Mouse (Mus musculus) monocyte, adult 2 months (primary cell): ENCODE results near the gene Nrg4.
A peak's percentile ranks its signal among the peaks of the same experiment; 100 is the strongest.

Experiments
- DNase-seq, 2 experiments: peaks; one replicate each; pipeline ENCODE4 v3.0.0; 2022; ENCODE audit warnings: low spot score in 2 of 2, low read depth in 1 of 2

Nrg4 gene

GRCm38 (mm10) chr9:55326515-55327233 is at the start of gene Nrg4, which contains the start of gene Tmem266:
TSS of gene Nrg4 (minus strand) at chr9:55326844.
TSS of gene Tmem266 (plus strand) at chr9:55326913.
- peak in 1 of 2 experiments; percentile 1 for DNase-seq

- no peak for DNase-seq
These were observed 45.3 kb upstream of the Nrg4 start for GRCm38 (mm10) chr9:55371908-55372307.

- DNase-seq = no peak
These were observed 41.4 kb upstream of the Nrg4 start for GRCm38 (mm10) chr9:55368011-55368410.

- no peak for DNase-seq
These were observed 37.1 kb upstream of the Nrg4 start for GRCm38 (mm10) chr9:55363707-55364106.

GRCm38 (mm10) chr9:55361969-55362368 is 35.3 kb upstream of the Nrg4 start:
- DNase-seq = peak; percentile 27 to 38

- no peak for DNase-seq
These were observed 34.2 kb upstream of the Nrg4 start for GRCm38 (mm10) chr9:55360861-55361260.

GRCm38 (mm10) chr9:55360372-55360771 is 33.7 kb upstream of the Nrg4 start:
- DNase-seq = no peak

GRCm38 (mm10) chr9:55357164-55357563 is 30.5 kb upstream of the Nrg4 start:
- DNase-seq = no peak

GRCm38 (mm10) chr9:55355270-55355834 is 28.7 kb upstream of the Nrg4 start:
- no peak for DNase-seq

GRCm38 (mm10) chr9:55354686-55355085 is 28.0 kb upstream of the Nrg4 start:
- no peak for DNase-seq

GRCm38 (mm10) chr9:55348664-55349063 is 22.0 kb upstream of the Nrg4 start:
- no peak for DNase-seq

- no peak for DNase-seq
These were observed 18.7 kb upstream of the Nrg4 start for GRCm38 (mm10) chr9:55345332-55345731.

GRCm38 (mm10) chr9:55344165-55344564 is 17.5 kb upstream of the Nrg4 start:
- DNase-seq = no peak

GRCm38 (mm10) chr9:55332949-55333348 is 6.3 kb upstream of the Nrg4 start:
- no peak for DNase-seq

- DNase-seq = no peak
These were observed 5.8 kb upstream of the Nrg4 start for GRCm38 (mm10) chr9:55332476-55332875.

- DNase-seq = no peak
These were observed 2.8 kb upstream of the Nrg4 start for GRCm38 (mm10) chr9:55329401-55329800.

GRCm38 (mm10) chr9:55328151-55328918 is 1.7 kb upstream of the Nrg4 start:
- DNase-seq = no peak

GRCm38 (mm10) chr9:55327234-55327615 is 581 bp upstream of the Nrg4 start:
- peak in 1 of 2 experiments; percentile 4 for DNase-seq

- DNase-seq = no peak
These were observed 805 bp downstream of the Nrg4 start for GRCm38 (mm10) chr9:55325564-55326514.

- no peak for DNase-seq
These were observed 1.6 kb downstream of the Nrg4 start for GRCm38 (mm10) chr9:55325061-55325460.

- DNase-seq = no peak
These were observed 2.1 kb downstream of the Nrg4 start for GRCm38 (mm10) chr9:55324516-55324915.
